Mouse (Mus musculus) stomach, embryonic 15.5 days (tissue): Measurements from ENCODE around the gene Calr3. TPM values are rescaled to one million over a fixed set of nuclear protein-coding genes. Genes with fewer than 3 reads are reported as not detected.

Experiments used
- ATAC-seq: fragments of 200-750 bp; cut with Nextera tagmentation; 2 replicates; pipeline ENCODE4 v1.8.0; 2017; ENCODE audit warnings: low read depth, moderate number of reproducible peaks, moderate TSS enrichment; ENCODE audit not compliant: insufficient read depth, low FRiP score
- H3K27ac ChIP-seq: fragments of 300-500 bp; sonication (generic); 2 replicates; pipeline ENCODE4 v1.5.1; 2015; ENCODE audit warnings: mild to moderate bottlenecking, inconsistent platforms
- H3K27me3 ChIP-seq: fragments of 300-500 bp; sonication (generic); replicated peaks from 2 replicates; pipeline ENCODE4 v1.6.1; 2015; ENCODE audit warnings: inconsistent platforms
- H3K36me3 ChIP-seq: fragments of 300-500 bp; sonication (generic); 2 replicates; pipeline ENCODE4 v1.6.1; 2015; ENCODE audit warnings: inconsistent platforms
- H3K4me1 ChIP-seq: fragments of 300-500 bp; sonication (generic); 2 replicates; pipeline ENCODE4 v1.6.1; 2015; ENCODE audit warnings: inconsistent platforms
- H3K4me2 ChIP-seq: fragments of 300-500 bp; sonication (generic); 2 replicates; pipeline ENCODE4 v1.6.1; 2015; ENCODE audit warnings: mild to moderate bottlenecking, inconsistent platforms
- H3K4me3 ChIP-seq: fragments of 300-500 bp; sonication (generic); replicated peaks from 2 replicates; pipeline ENCODE4 v1.5.1; 2015; ENCODE audit warnings: inconsistent platforms
- H3K9ac ChIP-seq: fragments of 300-500 bp; sonication (generic); 2 replicates; pipeline ENCODE4 v1.6.1; 2015; ENCODE audit warnings: inconsistent platforms
- H3K9me3 ChIP-seq: fragments of 300-500 bp; sonication (generic); 2 replicates; pipeline ENCODE4 v1.6.1; 2016; ENCODE audit warnings: inconsistent platforms
- WGBS: fragments of 180-500 bp; shearing (Covaris S2); methylation state at CpG from one replicate; pipeline ENCODE4 v1.1.7; 2015; 5-methylcytosine and 5-hydroxymethylcytosine counted together
- polyA plus RNA-seq: library from polyadenylated mRNA; unstranded; fragments of >200 nt; fragmentation: Nextera tagmentation; extraction: Ambion mirVana; gene quantifications from 2 replicates; pipeline ENCODE4 v1.2.1, GENCODE M21; 2015

The Calr3 gene
- polyA plus RNA-seq, 1 experiment from 2014 or later, result 3.3 TPM

GRCm38 (mm10) chr8:72429676-72430075 is 14.0 kb downstream of the Calr3 start:
- 53% methylated on average over 13 of the region's 13 CpGs for WGBS
- no peaks in the 10 kb centered on the region for H3K27me3 ChIP-seq
- H3K4me3 ChIP-seq, result no peak overlapping the region
- no peaks in the 10 kb centered on the region for H3K9me3 ChIP-seq
- no peak for ATAC-seq
- H3K4me2 ChIP-seq, result no peak overlapping the region
- no peak overlapping the region for H3K27ac ChIP-seq
- H3K9ac ChIP-seq, result no peak overlapping the region
- no peaks in the 10 kb centered on the region for H3K36me3 ChIP-seq
- H3K4me1 ChIP-seq, result no peaks in the 10 kb centered on the region

- Histone ChIP-seq H3K4me3 (no peak overlapping the region), H3K4me1 (peaks cover 15% of the 10 kb centered on the region), H3K27ac (no peak overlapping the region), H3K4me2 (no peak overlapping the region), H3K9me3 (no peaks in the 10 kb centered on the region), H3K27me3 (no peaks in the 10 kb centered on the region), H3K9ac (no peak overlapping the region), H3K36me3 (no peaks in the 10 kb centered on the region)
- WGBS, result 55% methylated on average over 1 of the region's 1 CpGs
- ATAC-seq, result no peak
Observed at GRCm38 (mm10) chr8:72422926-72423325, 20.7 kb downstream of the Calr3 start.

GRCm38 (mm10) chr8:72421362-72422335 is 22.0 kb downstream of the Calr3 start, which contains the start of gene Eps15l1:
Gene Eps15l1 (minus strand): TSS chr8:72421460.
- Histone ChIP-seq H3K4me3 (peak within 1 kb of the TSS; percentile 80), H3K4me1 (peaks cover 24% of the 10 kb centered on the region), H3K27ac (peak within 1 kb of the TSS; percentile 89), H3K36me3 (no peaks in the 10 kb centered on the region), H3K9ac (peak within 1 kb of the TSS; percentile 89), H3K4me2 (peak within 1 kb of the TSS; percentile 76), H3K27me3 (no peaks in the 10 kb centered on the region), H3K9me3 (no peaks in the 10 kb centered on the region)
- ATAC-seq, result peak; percentile 97
- whole genome bisulfite sequencing, result under 1% methylated on average over 48 of the region's 48 CpGs

GRCm38 (mm10) chr8:72420571-72421361 is 22.9 kb downstream of the Calr3 start:
- Histone ChIP-seq H3K27me3 (no peaks in the 10 kb centered on the region), H3K9me3 (no peaks in the 10 kb centered on the region), H3K36me3 (no peaks in the 10 kb centered on the region), H3K4me1 (peaks cover 30% of the 10 kb centered on the region), H3K9ac (peak overlapping the region; percentile 89), H3K27ac (peak overlapping the region; percentile 89), H3K4me2 (peak overlapping the region; percentile 58), H3K4me3 (peak overlapping the region; percentile 80)
- peak; percentile 6; the same call in 1 of the 2 replicates for ATAC-seq
- WGBS, result under 1% methylated on average over 67 of the region's 73 CpGs

GRCm38 (mm10) chr8:72418073-72418472 is 25.6 kb downstream of the Calr3 start:
- Histone ChIP-seq H3K4me2 (no peak overlapping the region), H3K4me1 (peaks cover 47% of the 10 kb centered on the region), H3K9ac (no peak overlapping the region)

GRCm38 (mm10) chr8:72415252-72415651 is 28.4 kb downstream of the Calr3 start:
- WGBS, result 65% methylated on average over 2 of the region's 2 CpGs
- Histone ChIP-seq H3K9me3 (no peaks in the 10 kb centered on the region), H3K4me3 (no peak overlapping the region), H3K4me2 (no peak overlapping the region), H3K4me1 (peaks cover 44% of the 10 kb centered on the region), H3K27ac (no peak overlapping the region), H3K9ac (no peak overlapping the region), H3K36me3 (peaks cover 5% of the 10 kb centered on the region; the same call in 1 of the 2 replicates), H3K27me3 (no peaks in the 10 kb centered on the region)
- ATAC-seq, result no peak

More at GRCm38 (mm10) chr8:72418073-72418472, 25.6 kb downstream of the Calr3 start:
- WGBS, result 96% methylated on average over 4 of the region's 4 CpGs
- ATAC-seq, result no peak
- no peak overlapping the region for H3K4me3 ChIP-seq
- H3K27ac ChIP-seq, result no peak overlapping the region
- H3K9me3 ChIP-seq, result no peaks in the 10 kb centered on the region
- H3K36me3 ChIP-seq, result 0 out of 2 replicates have a peak, but pooled peaks cover 2% of the 10 kb centered on the region
- H3K27me3 ChIP-seq, result no peaks in the 10 kb centered on the region

- 76% methylated on average over 7 of the region's 7 CpGs for WGBS
- ATAC-seq, result peak; percentile 94
Observed at GRCm38 (mm10) chr8:72413839-72414238, 29.8 kb downstream of the Calr3 start.

GRCm38 (mm10) chr8:72409443-72409842 is 34.2 kb downstream of the Calr3 start:
- ATAC-seq, result no peak
- Histone ChIP-seq H3K4me3 (no peak overlapping the region), H3K4me1 (peaks cover 22% of the 10 kb centered on the region; the same call in 1 of the 2 replicates), H3K9ac (no peak overlapping the region), H3K4me2 (no peak overlapping the region), H3K36me3 (peaks cover 2% of the 10 kb centered on the region; the same call in 1 of the 2 replicates), H3K27ac (no peak overlapping the region), H3K27me3 (no peaks in the 10 kb centered on the region), H3K9me3 (no peaks in the 10 kb centered on the region)
- WGBS, result 64% methylated on average over 3 of the region's 3 CpGs

More at GRCm38 (mm10) chr8:72413839-72414238, 29.8 kb downstream of the Calr3 start:
- Histone ChIP-seq H3K27me3 (no peaks in the 10 kb centered on the region), H3K4me2 (no peak overlapping the region), H3K9me3 (no peaks in the 10 kb centered on the region), H3K4me3 (no peak overlapping the region), H3K9ac (no peak overlapping the region), H3K27ac (peak overlapping the region; percentile 67), H3K4me1 (peaks cover 43% of the 10 kb centered on the region; the same call in 1 of the 2 replicates), H3K36me3 (peaks cover 5% of the 10 kb centered on the region; the same call in 1 of the 2 replicates)

- ATAC-seq, result no peak
- no peaks in the 10 kb centered on the region for H3K9me3 ChIP-seq
- H3K27ac ChIP-seq, result peak overlapping the region; percentile 52; the same call in 1 of the 2 replicates
- peaks cover 12% of the 10 kb centered on the region; the same call in 1 of the 2 replicates for H3K4me1 ChIP-seq
- no peaks in the 10 kb centered on the region for H3K27me3 ChIP-seq
- H3K9ac ChIP-seq, result no peak overlapping the region
- H3K4me2 ChIP-seq, result no peak overlapping the region
- H3K36me3 ChIP-seq, result peaks cover 2% of the 10 kb centered on the region; the same call in 1 of the 2 replicates
- 80% methylated on average over 1 of the region's 1 CpGs for WGBS
- H3K4me3 ChIP-seq, result no peak overlapping the region
Observed at GRCm38 (mm10) chr8:72407878-72408277, 35.8 kb downstream of the Calr3 start.

- H3K27me3 ChIP-seq, result no peaks in the 10 kb centered on the region
- 94% methylated on average over 3 of the region's 3 CpGs for WGBS
- H3K27ac ChIP-seq, result no peak overlapping the region
- H3K4me2 ChIP-seq, result no peak overlapping the region
- H3K4me1 ChIP-seq, result peaks cover 2% of the 10 kb centered on the region; the same call in 1 of the 2 replicates
- H3K4me3 ChIP-seq, result no peak overlapping the region
- no peak for ATAC-seq
- H3K36me3 ChIP-seq, result peaks cover 4% of the 10 kb centered on the region
- H3K9ac ChIP-seq, result no peak overlapping the region
- H3K9me3 ChIP-seq, result no peaks in the 10 kb centered on the region
Observed at GRCm38 (mm10) chr8:72402981-72403380, 40.7 kb downstream of the Calr3 start.

- Histone ChIP-seq H3K36me3 (peaks cover 4% of the 10 kb centered on the region), H3K9me3 (no peaks in the 10 kb centered on the region), H3K27ac (no peak overlapping the region), H3K4me2 (no peak overlapping the region), H3K4me1 (no peaks in the 10 kb centered on the region), H3K27me3 (no peaks in the 10 kb centered on the region), H3K4me3 (no peak overlapping the region), H3K9ac (no peak overlapping the region)
- no peak for ATAC-seq
- 76% methylated on average over 1 of the region's 1 CpGs for WGBS
Observed at GRCm38 (mm10) chr8:72401381-72401780, 42.3 kb downstream of the Calr3 start.
